Mouse (Mus musculus) frontal cortex, postnatal 14 days (tissue): Measurements from ENCODE around the gene Dscam.

Experiments
- DNase-seq, 2 experiments: peaks; one replicate each; pipeline ENCODE4 v3.0.0; 2022; ENCODE audit warnings: low spot score in 2 of 2

The Dscam gene

DNA sequence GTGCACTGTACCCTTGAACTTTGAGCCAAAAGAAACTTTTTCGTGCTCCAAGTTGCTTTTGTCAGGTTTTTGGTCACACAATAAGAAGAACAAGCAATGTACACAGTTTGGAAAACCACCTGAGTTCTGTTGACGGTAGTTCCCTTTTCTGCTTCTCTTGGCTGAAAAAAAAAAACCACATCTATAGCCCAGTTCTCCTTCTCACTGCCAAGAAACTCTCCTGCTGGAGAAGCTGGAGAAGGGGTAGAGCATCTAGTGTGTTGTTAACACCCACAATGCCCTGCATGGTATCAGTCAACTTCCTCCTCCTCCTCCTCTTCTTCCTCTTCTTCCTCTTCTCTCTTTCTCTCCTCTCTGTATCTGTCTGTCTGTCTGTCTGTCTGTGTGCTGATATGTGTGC, 65.3 kb downstream of the Dscam start:
- DNase-seq = no peak

DNA sequence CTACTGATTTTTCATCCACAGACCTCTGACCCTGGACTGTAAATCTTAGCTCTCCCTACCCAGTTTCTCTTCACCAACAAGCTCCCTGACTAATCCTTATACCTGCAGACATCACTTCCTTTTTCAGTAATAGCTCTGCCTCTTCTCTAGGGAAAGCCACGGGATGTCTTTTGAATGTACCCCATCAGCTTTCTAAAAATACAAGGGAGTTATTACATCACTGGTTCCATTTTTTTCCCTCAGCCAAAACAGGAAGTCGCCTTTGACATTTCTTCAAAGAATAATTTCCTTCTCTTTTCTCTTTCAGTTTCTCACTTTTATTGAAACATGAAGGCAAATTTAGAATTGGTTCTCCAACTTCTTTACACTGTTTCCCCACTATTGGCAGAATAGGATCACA, 67.5 kb downstream of the Dscam start:
- no peak for DNase-seq

DNA sequence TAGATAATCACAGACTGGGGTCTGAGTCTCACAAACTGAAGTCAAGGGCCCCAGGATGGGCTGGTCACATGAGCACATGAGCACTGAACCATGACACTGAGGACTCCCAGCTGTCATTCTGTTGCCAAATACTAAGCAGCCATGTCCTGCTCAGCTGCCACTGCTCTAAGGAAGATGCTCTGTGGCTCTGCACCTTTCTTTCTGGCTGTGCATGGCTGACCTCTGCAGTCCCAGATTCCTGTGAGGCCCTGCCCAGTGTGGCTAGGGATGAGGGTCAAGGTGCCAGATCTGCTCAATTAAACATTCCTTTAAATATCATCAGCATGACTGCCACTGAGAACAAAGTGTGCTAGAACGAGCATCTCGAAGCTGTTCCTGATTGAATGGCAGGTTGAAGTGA, 70.5 kb downstream of the Dscam start:
- no peak for DNase-seq

- no peak for DNase-seq
Observed at GRCm38 (mm10) chr16:97098508-97098907, 72.0 kb downstream of the Dscam start.

DNA sequence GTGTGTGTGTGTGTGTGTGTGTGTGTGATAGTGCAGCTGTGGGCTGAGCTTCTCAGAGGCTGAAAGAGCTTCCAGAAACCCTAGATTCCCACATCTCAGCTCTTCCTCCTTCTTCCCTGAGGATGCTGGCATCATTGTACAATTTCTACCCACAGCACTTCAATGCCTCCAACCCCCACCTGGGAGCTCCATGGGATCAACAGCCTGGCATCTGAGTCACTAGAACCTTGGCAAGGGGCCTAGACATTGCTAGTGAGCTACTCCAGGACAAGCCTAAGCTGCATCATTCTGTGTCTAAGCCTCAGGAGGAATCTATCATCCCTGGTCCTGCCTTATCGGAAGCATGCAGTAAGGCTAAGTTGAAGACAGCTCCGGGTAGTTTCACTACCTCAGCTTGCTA, 73.8 kb downstream of the Dscam start:
- no peak for DNase-seq

- no peak for DNase-seq
Observed at GRCm38 (mm10) chr16:97095496-97095895, 75.1 kb downstream of the Dscam start.

GRCm38 (mm10) chr16:97089339-97089738, 81.2 kb downstream of the Dscam start:
- DNase-seq = no peak

GRCm38 (mm10) chr16:97083694-97084093, 86.9 kb downstream of the Dscam start:
- no peak for DNase-seq

- DNase-seq = no peak
Observed at GRCm38 (mm10) chr16:97075920-97076572, 94.5 kb downstream of the Dscam start.

- DNase-seq = no peak
Observed at GRCm38 (mm10) chr16:97075137-97075902, 95.2 kb downstream of the Dscam start.

GRCm38 (mm10) chr16:97073847-97074246, 96.7 kb downstream of the Dscam start:
- DNase-seq = no peak

GRCm38 (mm10) chr16:97072624-97073023, 97.9 kb downstream of the Dscam start:
- no peak for DNase-seq

- no peak for DNase-seq
Observed at GRCm38 (mm10) chr16:97066856-97067255, 103.7 kb downstream of the Dscam start.

GRCm38 (mm10) chr16:97062207-97062606, 108.3 kb downstream of the Dscam start:
- DNase-seq = no peak

- no peak for DNase-seq
Observed at GRCm38 (mm10) chr16:97061390-97061789, 109.2 kb downstream of the Dscam start.

GRCm38 (mm10) chr16:97060736-97061135, 109.8 kb downstream of the Dscam start:
- DNase-seq = no peak

GRCm38 (mm10) chr16:97060276-97060675, 110.3 kb downstream of the Dscam start:
- DNase-seq = no peak

- no peak for DNase-seq
Observed at GRCm38 (mm10) chr16:97035271-97035670, 135.3 kb downstream of the Dscam start.

DNA sequence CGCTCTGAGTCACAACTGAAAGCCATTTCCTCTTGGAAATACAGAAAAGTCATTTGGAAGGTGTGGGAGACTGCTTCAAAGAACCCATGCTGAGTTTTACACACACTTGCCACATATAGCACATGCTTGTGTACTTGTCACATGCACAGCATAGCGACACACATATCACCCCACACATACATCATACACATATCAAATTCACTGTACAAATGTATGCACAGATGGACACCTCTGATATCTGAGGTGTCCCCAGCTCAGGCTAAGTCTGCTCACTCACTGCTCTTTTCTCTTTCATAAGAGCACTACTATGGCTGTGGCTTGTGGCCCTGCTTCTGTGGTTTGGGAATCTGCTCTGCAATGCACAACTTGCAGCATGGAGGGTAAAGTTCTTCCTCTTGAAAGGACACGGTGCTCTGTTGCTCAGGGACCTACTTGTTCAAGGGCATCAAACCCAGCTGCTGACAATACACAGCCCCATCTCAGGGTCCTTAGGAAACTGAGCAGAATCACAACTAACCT, 137.0 kb downstream of the Dscam start:
- no peak for DNase-seq

GRCm38 (mm10) chr16:97027701-97028100, 142.9 kb downstream of the Dscam start:
- DNase-seq = no peak

- DNase-seq = no peak
Observed at GRCm38 (mm10) chr16:97026803-97027202, 143.7 kb downstream of the Dscam start.

GRCm38 (mm10) chr16:97024406-97024805, 146.1 kb downstream of the Dscam start:
- DNase-seq = no peak

DNA sequence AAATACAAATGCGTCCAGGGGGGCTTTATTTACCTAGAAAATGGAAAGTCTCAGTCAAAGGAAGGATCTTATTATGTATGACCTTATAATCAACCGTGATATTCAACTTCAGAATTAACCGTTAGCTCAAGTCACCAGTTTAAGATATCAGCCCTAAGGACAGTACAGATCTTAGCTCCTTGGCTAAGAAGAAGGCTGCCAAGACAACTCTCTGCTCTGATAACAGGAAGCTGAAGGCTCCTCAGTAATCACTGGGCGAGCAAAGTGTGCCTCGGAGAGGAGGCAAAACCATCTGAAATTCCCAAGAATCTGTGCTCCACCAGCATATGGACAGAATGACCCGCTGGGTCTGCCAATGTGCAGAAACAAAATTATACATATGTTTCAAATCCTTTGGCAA, 149.1 kb downstream of the Dscam start:
- DNase-seq = no peak
